Mouse (Mus musculus): ENCODE measurements around the gene Atg5. TPM values are rescaled to one million over a fixed set of nuclear protein-coding genes. Genes with fewer than 3 reads are reported as not detected.

Gene Atg5
- polyA plus RNA-seq (2012; rRNA removed): 6.1 and 6.8 TPM in 2 replicates

GRCm38 (mm10) chr10:44268145-44268860, at the start of gene Atg5:
Gene Atg5 (plus strand): TSS chr10:44268358.

Other genes with a start within 250 kb of the Atg5 start
- gene Crybg1, start 119.5 kb upstream of the Atg5 start, polyA plus RNA-seq (2012; rRNA removed): 1.7 TPM in 2 replicates